Comparison of ENCODE assay signal across 17 mouse cellular contexts in the genomic region with DNA sequence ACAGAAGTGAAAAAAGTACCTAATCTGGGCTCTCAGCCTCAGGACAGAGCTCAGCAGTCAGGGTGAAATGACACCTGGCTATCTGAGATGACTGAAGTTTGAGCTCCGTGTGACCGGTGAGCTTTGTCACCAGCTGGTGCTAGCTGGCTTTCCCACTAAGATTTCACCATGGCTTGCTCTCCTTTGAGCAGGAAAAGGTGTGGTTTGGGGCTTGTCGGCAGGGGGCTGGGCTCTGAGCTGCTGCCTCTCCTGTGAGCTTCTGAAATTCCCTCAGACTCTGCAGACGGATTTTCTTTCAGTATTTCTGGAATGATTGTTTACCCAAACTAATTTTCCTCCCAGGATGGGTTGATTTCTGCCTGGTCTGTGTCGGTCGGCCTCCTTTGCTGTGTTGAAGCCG.
DNase-seq lines count a peak whose midpoint lies in the region; ATAC-seq and TF ChIP-seq lines count a peak whose summit lies in the region.
"Had no signal": no experiment of that assay in that cellular context is flagged by ENCODE, and none has a peak within 500 bp of the region (broad histone marks: within the 10 kb centered on the region; RNA-seq: fewer than 3 reads in every experiment).

No protein-coding gene starts in this region.

- peaks cover 8% of the 10 kb centered on the region; the same call in 1 of the 2 replicates for H3K36me3 ChIP-seq in thymus, adult 2 months (ENCODE audit: control insufficient read depth, insufficient read depth, low read length)
- H3K36me3 ChIP-seq in hindbrain, postnatal 0 days (ENCODE audit: insufficient read depth, low read length), result no peaks in the 10 kb centered on the region

- WGBS in thymus, adult 2 months, result 21% methylated on average over 7 of the region's 7 CpGs
- WGBS in hindbrain, postnatal 0 days, result 60% methylated on average over 7 of the region's 7 CpGs

- ATAC-seq in hindbrain, postnatal 0 days, result no peak
- no peak for ATAC-seq in monocyte, adult 5-6 weeks (replicated peaks; ENCODE audit: insufficient number of reproducible peaks, low FRiP score, low TSS enrichment, poor library complexity, severe bottlenecking)
- ATAC-seq: inflammation-experienced regulatory T-cells, adult 6 months had no signal

- no peak for TF ChIP-seq POLR2A in thymus, adult 2 months (IDR thresholded peaks at IDR 0.05; ENCODE audit: control insufficient read depth, extremely low read depth, insufficient read depth, low read length, poor library complexity)

- H3K27me3 ChIP-seq in thymus, adult 2 months (ENCODE audit: control insufficient read depth, insufficient read depth, low read length), result no peaks in the 10 kb centered on the region
- H3K27me3 ChIP-seq in hindbrain, postnatal 0 days (ENCODE audit: insufficient read depth, low read length), result no peaks in the 10 kb centered on the region

- H3K4me3 ChIP-seq in gastrocnemius, adult 2 months, result 0 out of 2 replicates have a peak overlapping the region, but pooled peaks have one; percentile 3
- no peak overlapping the region for H3K4me3 ChIP-seq in thymus, adult 2 months (ENCODE audit: control insufficient read depth, insufficient read depth, low read length)
- H3K4me3 ChIP-seq in hindbrain, postnatal 0 days (ENCODE audit: low read length), result no peak overlapping the region
- H3K4me3 ChIP-seq: forebrain, embryonic 10.5 days; heart, embryonic 10.5 days had no signal

- H3K9me3 ChIP-seq in hindbrain, postnatal 0 days (ENCODE audit: low read length), result no peaks in the 10 kb centered on the region
- H3K9me3 ChIP-seq: forebrain, embryonic 10.5 days; heart, embryonic 10.5 days had no signal

- no peak for DNase-seq in gastrocnemius, adult 2 months
- no peak for DNase-seq in gastrocnemius, adult 8-10 months (ENCODE audit: low spot score in 2 of 2)
- no peak for DNase-seq in thymus, adult 2 months
- DNase-seq in thymus, postnatal 10 days (ENCODE audit: low spot score in 2 of 2), result no peak
- no peak for DNase-seq in hindbrain, postnatal 0 days (ENCODE audit: low spot score)
- no peak for DNase-seq in kidney, adult 11 months
- no peak for DNase-seq in frontal cortex, postnatal 10 days (ENCODE audit: low spot score in 2 of 2)
- DNase-seq: adrenal gland, postnatal 14 days; cerebellum, adult 9-10 months; embryo, embryonic 11 days; kidney, postnatal 25 days; lung, postnatal 4 days; midbrain, embryonic 14.5 days had no signal

- peaks cover 48% of the 10 kb centered on the region for H3K4me1 ChIP-seq in thymus, adult 2 months (replicated peaks; ENCODE audit: control insufficient read depth, insufficient read depth, low read length)
- H3K4me1 ChIP-seq in hindbrain, postnatal 0 days (ENCODE audit: insufficient read depth, low read length), result no peaks in the 10 kb centered on the region

- intact Hi-C loops in gastrocnemius, adult 2 months (cut with DNase I), result no loop called here

- H3K4me2 ChIP-seq in hindbrain, postnatal 0 days (ENCODE audit: low read depth, low read length), result no peak overlapping the region

- TF ChIP-seq CTCF in gastrocnemius, adult 2 months (IDR thresholded peaks at IDR 0.05), result no peak
- no peak for TF ChIP-seq CTCF in thymus, adult 2 months (IDR thresholded peaks at IDR 0.05; ENCODE audit: borderline replicate concordance, control insufficient read depth, extremely low read depth, insufficient read depth, low read length, poor library complexity)
- TF ChIP-seq CTCF in hindbrain, postnatal 0 days (IDR thresholded peaks at IDR 0.05; ENCODE audit: low read depth), result no peak

- peak overlapping the region; percentile 81 for H3K27ac ChIP-seq in gastrocnemius, adult 2 months
- H3K27ac ChIP-seq in thymus, adult 2 months (ENCODE audit: control insufficient read depth, insufficient read depth, low read length), result peak overlapping the region; percentile 49
- H3K27ac ChIP-seq in hindbrain, postnatal 0 days, result no peak overlapping the region
- H3K27ac ChIP-seq: forebrain, embryonic 10.5 days; heart, embryonic 10.5 days had no signal

- 0 out of 2 replicates have a peak overlapping the region, but pooled peaks have one; percentile 21 for H3K9ac ChIP-seq in hindbrain, postnatal 0 days (replicated peaks; ENCODE audit: low read length)
